Mouse (Mus musculus): ENCODE measurements at regions not wholly inside any gene's neighbourhood (a gene's known extent, or its start where the extent isn't known, plus 50 kb on each side); places are given as distances from the start of the nearest gene placed in this dataset.

- Histone ChIP-seq H3K4me1 (ENCODE audit: control insufficient read depth in 2 of 2, insufficient read depth in 2 of 2, low read length in 2 of 2, poor library complexity in 1 of 2) (no peaks in the 10 kb centered on the region), H3K27ac (ENCODE audit: insufficient read depth, low read depth, low read length, poor library complexity, severe bottlenecking) (no peak overlapping the region), H3K4me3 (ENCODE audit: insufficient read depth in 1 of 2, low read depth in 1 of 2, low read length in 2 of 2, poor library complexity in 1 of 2, severe bottlenecking in 1 of 2) (no peak overlapping the region), H3K9me3 (ENCODE audit: control insufficient read depth, insufficient read depth, low read depth, low read length) (no peaks in the 10 kb centered on the region), H3K36me3 (ENCODE audit: control insufficient read depth, insufficient read depth, low read length, poor library complexity, severe bottlenecking) (no peaks in the 10 kb centered on the region), H3K9ac (ENCODE audit: insufficient read depth, low read depth, low read length, poor library complexity, severe bottlenecking) (no peak overlapping the region)
- TF ChIP-seq MAFK (IDR thresholded peaks at IDR 0.05; ENCODE audit: insufficient read depth, low read depth, low read length), result no peak
- TF ChIP-seq CHD2 (IDR thresholded peaks at IDR 0.05; ENCODE audit: low read depth, low read length), result no peak
- no peak for TF ChIP-seq ZNF384 (IDR thresholded peaks at IDR 0.05; ENCODE audit: low read depth, low read length)
- TF ChIP-seq ZC3H11A (IDR thresholded peaks at IDR 0.05; ENCODE audit: borderline replicate concordance, low read depth, low read length), result no peak
- no peak for TF ChIP-seq HCFC1 (IDR thresholded peaks at IDR 0.05; ENCODE audit: borderline replicate concordance, insufficient read depth, low read length)
- in situ Hi-C loops (cut with MboI; ENCODE audit: low sequenced_read_pairs in 2 of 2, unreplicated experiment in 2 of 2), result no loop called here
- DNase-seq (ENCODE audit: low read depth, low spot score), result no peak
Measured at GRCm38 (mm10) chr16:5595359-5595758, 289.8 kb upstream of the Rbfox1 start.

- in situ Hi-C loops (cut with MboI; ENCODE audit: low sequenced_read_pairs in 2 of 2, unreplicated experiment in 2 of 2), result no loop called here
- H3K4me3 ChIP-seq (ENCODE audit: insufficient read depth in 1 of 2, low read depth in 1 of 2, low read length in 2 of 2, poor library complexity in 1 of 2, severe bottlenecking in 1 of 2), result no peak overlapping the region
- H3K9ac ChIP-seq (ENCODE audit: insufficient read depth, low read depth, low read length, poor library complexity, severe bottlenecking), result no peak overlapping the region
- H3K36me3 ChIP-seq (ENCODE audit: control insufficient read depth, insufficient read depth, low read length, poor library complexity, severe bottlenecking), result no peaks in the 10 kb centered on the region
- DNase-seq (ENCODE audit: low read depth, low spot score), result no peak
- TF ChIP-seq ZC3H11A (IDR thresholded peaks at IDR 0.05; ENCODE audit: borderline replicate concordance, low read depth, low read length) (no peak), MAFK (IDR thresholded peaks at IDR 0.05; ENCODE audit: insufficient read depth, low read depth, low read length) (no peak), ZNF384 (IDR thresholded peaks at IDR 0.05; ENCODE audit: low read depth, low read length) (no peak), HCFC1 (IDR thresholded peaks at IDR 0.05; ENCODE audit: borderline replicate concordance, insufficient read depth, low read length) (no peak), CHD2 (IDR thresholded peaks at IDR 0.05; ENCODE audit: low read depth, low read length) (no peak)
- H3K9me3 ChIP-seq (ENCODE audit: control insufficient read depth, insufficient read depth, low read depth, low read length), result no peaks in the 10 kb centered on the region
- no peaks in the 10 kb centered on the region for H3K4me1 ChIP-seq (ENCODE audit: control insufficient read depth in 2 of 2, insufficient read depth in 2 of 2, low read length in 2 of 2, poor library complexity in 1 of 2)
- H3K27ac ChIP-seq (ENCODE audit: insufficient read depth, low read depth, low read length, poor library complexity, severe bottlenecking), result no peak overlapping the region
Measured at GRCm38 (mm10) chr16:5578333-5578732, 306.8 kb upstream of the Rbfox1 start.

GRCm38 (mm10) chr16:5572780-5573179 is 312.4 kb upstream of the Rbfox1 start:
- Histone ChIP-seq H3K4me1 (ENCODE audit: control insufficient read depth in 2 of 2, insufficient read depth in 2 of 2, low read length in 2 of 2, poor library complexity in 1 of 2) (no peaks in the 10 kb centered on the region), H3K4me3 (ENCODE audit: insufficient read depth in 1 of 2, low read depth in 1 of 2, low read length in 2 of 2, poor library complexity in 1 of 2, severe bottlenecking in 1 of 2) (no peak overlapping the region), H3K27ac (ENCODE audit: insufficient read depth, low read depth, low read length, poor library complexity, severe bottlenecking) (no peak overlapping the region), H3K9me3 (ENCODE audit: control insufficient read depth, insufficient read depth, low read depth, low read length) (no peaks in the 10 kb centered on the region), H3K36me3 (ENCODE audit: control insufficient read depth, insufficient read depth, low read length, poor library complexity, severe bottlenecking) (no peaks in the 10 kb centered on the region), H3K9ac (ENCODE audit: insufficient read depth, low read depth, low read length, poor library complexity, severe bottlenecking) (no peak overlapping the region)
- DNase-seq (ENCODE audit: low read depth, low spot score), result no peak
- in situ Hi-C loops (cut with MboI; ENCODE audit: low sequenced_read_pairs in 2 of 2, unreplicated experiment in 2 of 2), result no loop called here
- TF ChIP-seq MAFK (IDR thresholded peaks at IDR 0.05; ENCODE audit: insufficient read depth, low read depth, low read length), result no peak
- no peak for TF ChIP-seq ZNF384 (IDR thresholded peaks at IDR 0.05; ENCODE audit: low read depth, low read length)
- no peak for TF ChIP-seq HCFC1 (IDR thresholded peaks at IDR 0.05; ENCODE audit: borderline replicate concordance, insufficient read depth, low read length)
- TF ChIP-seq ZC3H11A (IDR thresholded peaks at IDR 0.05; ENCODE audit: borderline replicate concordance, low read depth, low read length), result no peak
- TF ChIP-seq CHD2 (IDR thresholded peaks at IDR 0.05; ENCODE audit: low read depth, low read length), result no peak

GRCm38 (mm10) chr16:5570619-5571018 is 314.5 kb upstream of the Rbfox1 start:
- no peak overlapping the region for H3K4me3 ChIP-seq (ENCODE audit: insufficient read depth in 1 of 2, low read depth in 1 of 2, low read length in 2 of 2, poor library complexity in 1 of 2, severe bottlenecking in 1 of 2)
- H3K36me3 ChIP-seq (ENCODE audit: control insufficient read depth, insufficient read depth, low read length, poor library complexity, severe bottlenecking), result no peaks in the 10 kb centered on the region
- no peaks in the 10 kb centered on the region for H3K4me1 ChIP-seq (ENCODE audit: control insufficient read depth in 2 of 2, insufficient read depth in 2 of 2, low read length in 2 of 2, poor library complexity in 1 of 2)
- H3K9ac ChIP-seq (ENCODE audit: insufficient read depth, low read depth, low read length, poor library complexity, severe bottlenecking), result no peak overlapping the region
- no peak overlapping the region for H3K27ac ChIP-seq (ENCODE audit: insufficient read depth, low read depth, low read length, poor library complexity, severe bottlenecking)
- no peak for DNase-seq (ENCODE audit: low read depth, low spot score)
- TF ChIP-seq MAFK (IDR thresholded peaks at IDR 0.05; ENCODE audit: insufficient read depth, low read depth, low read length) (no peak), CHD2 (IDR thresholded peaks at IDR 0.05; ENCODE audit: low read depth, low read length) (no peak), HCFC1 (IDR thresholded peaks at IDR 0.05; ENCODE audit: borderline replicate concordance, insufficient read depth, low read length) (no peak), ZNF384 (IDR thresholded peaks at IDR 0.05; ENCODE audit: low read depth, low read length) (no peak)
- no peaks in the 10 kb centered on the region for H3K9me3 ChIP-seq (ENCODE audit: control insufficient read depth, insufficient read depth, low read depth, low read length)
- in situ Hi-C loops (cut with MboI; ENCODE audit: low sequenced_read_pairs in 2 of 2, unreplicated experiment in 2 of 2), result no loop called here

- no peak overlapping the region for H3K27ac ChIP-seq (ENCODE audit: insufficient read depth, low read depth, low read length, poor library complexity, severe bottlenecking)
- no peaks in the 10 kb centered on the region for H3K9me3 ChIP-seq (ENCODE audit: control insufficient read depth, insufficient read depth, low read depth, low read length)
- no peaks in the 10 kb centered on the region for H3K4me1 ChIP-seq (ENCODE audit: control insufficient read depth in 2 of 2, insufficient read depth in 2 of 2, low read length in 2 of 2, poor library complexity in 1 of 2)
- no peaks in the 10 kb centered on the region for H3K36me3 ChIP-seq (ENCODE audit: control insufficient read depth, insufficient read depth, low read length, poor library complexity, severe bottlenecking)
- no peak overlapping the region for H3K9ac ChIP-seq (ENCODE audit: insufficient read depth, low read depth, low read length, poor library complexity, severe bottlenecking)
- in situ Hi-C loops (cut with MboI; ENCODE audit: low sequenced_read_pairs in 2 of 2, unreplicated experiment in 2 of 2), result no loop called here
- TF ChIP-seq HCFC1 (IDR thresholded peaks at IDR 0.05; ENCODE audit: borderline replicate concordance, insufficient read depth, low read length), result no peak
- no peak for TF ChIP-seq CHD2 (IDR thresholded peaks at IDR 0.05; ENCODE audit: low read depth, low read length)
- TF ChIP-seq ZNF384 (IDR thresholded peaks at IDR 0.05; ENCODE audit: low read depth, low read length), result no peak
- TF ChIP-seq ZC3H11A (IDR thresholded peaks at IDR 0.05; ENCODE audit: borderline replicate concordance, low read depth, low read length), result no peak
- no peak for TF ChIP-seq MAFK (IDR thresholded peaks at IDR 0.05; ENCODE audit: insufficient read depth, low read depth, low read length)
- no peak overlapping the region for H3K4me3 ChIP-seq (ENCODE audit: insufficient read depth in 1 of 2, low read depth in 1 of 2, low read length in 2 of 2, poor library complexity in 1 of 2, severe bottlenecking in 1 of 2)
- no peak for DNase-seq (ENCODE audit: low read depth, low spot score)
Measured at GRCm38 (mm10) chr16:5569101-5569500, 313.3 kb upstream of the Eef2kmt start.

Measured in ES-E14 (cell line).